7 mouse cellular contexts compared by ENCODE assay signal in the genomic region with DNA sequence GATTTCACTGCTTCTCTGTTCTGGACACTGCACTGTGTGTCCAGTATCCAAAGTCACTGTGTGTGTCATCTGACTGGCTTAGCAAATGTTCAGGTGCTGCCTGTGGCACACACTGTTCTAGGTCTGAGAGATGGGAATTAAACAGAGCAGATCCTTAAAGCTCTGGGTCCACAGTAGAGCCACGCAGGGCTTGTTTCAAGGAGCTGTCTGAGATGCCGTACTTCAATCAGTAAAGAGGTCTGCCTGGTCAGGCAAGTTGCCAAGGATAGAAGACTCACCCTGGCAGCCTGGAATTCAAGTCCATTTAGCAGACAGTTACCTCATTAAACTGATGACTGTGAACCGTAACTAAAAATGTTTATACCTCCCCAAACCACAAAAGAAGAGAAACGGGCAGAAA.
DNase-seq lines count a peak whose midpoint lies in the region; ATAC-seq and TF ChIP-seq lines count a peak whose summit lies in the region.

No protein-coding gene starts in this region.

- no peaks in the 10 kb centered on the region for H3K27me3 ChIP-seq in forebrain, postnatal 0 days (ENCODE audit: insufficient read depth, low read length)
- H3K27me3 ChIP-seq in liver, embryonic 11.5 days (replicated peaks; ENCODE audit: control insufficient read depth, insufficient read depth, low read length): no peaks in the 10 kb centered on the region

- H3K9me3 ChIP-seq in forebrain, postnatal 0 days (ENCODE audit: low read length): no peaks in the 10 kb centered on the region
- H3K9me3 ChIP-seq in liver, embryonic 11.5 days (ENCODE audit: control insufficient read depth, low read length): no peaks in the 10 kb centered on the region

- H3K4me2 ChIP-seq in forebrain, postnatal 0 days (ENCODE audit: low read depth): peak overlapping the region; percentile 19; the same call in 1 of the 2 replicates
- H3K4me2 ChIP-seq in liver, embryonic 11.5 days: no peak overlapping the region

- peaks cover 3% of the 10 kb centered on the region; the same call in 1 of the 2 replicates for H3K4me1 ChIP-seq in forebrain, postnatal 0 days (ENCODE audit: insufficient read depth)
- H3K4me1 ChIP-seq in liver, embryonic 11.5 days (replicated peaks; ENCODE audit: control insufficient read depth, insufficient read depth, low read length): no peaks in the 10 kb centered on the region

- DNase-seq in 3134 (ENCODE audit: extremely low read depth, insufficient read length, low spot score): peak; percentile 72
- DNase-seq in Muller cell, postnatal 12 days (ENCODE audit: inconsistent ontology term): peak; percentile 90
- no peak for DNase-seq in forebrain, postnatal 0 days
- DNase-seq in lung, postnatal 10 days: peak; percentile 29
- no peak for DNase-seq in ovary, adult 18-20 months (ENCODE audit: low spot score)
- no peak for DNase-seq in thymus, postnatal 4 days
- DNase-seq in liver, embryonic 11.5 days (ENCODE audit: low spot score): no peak

- no peak overlapping the region for H3K9ac ChIP-seq in forebrain, postnatal 0 days
- no peak overlapping the region for H3K9ac ChIP-seq in liver, embryonic 11.5 days (ENCODE audit: low read depth, low read length)

- no peak overlapping the region for H3K4me3 ChIP-seq in forebrain, postnatal 0 days (ENCODE audit: low read depth, low read length)
- no peak overlapping the region for H3K4me3 ChIP-seq in liver, embryonic 11.5 days (ENCODE audit: low read depth, low read length)

- WGBS in forebrain, postnatal 0 days: 15% methylated on average over 4 of the region's 4 CpGs
- 63% methylated on average over 4 of the region's 4 CpGs for WGBS in liver, embryonic 11.5 days

- no peak overlapping the region for H3K27ac ChIP-seq in forebrain, postnatal 0 days (ENCODE audit: low read depth, low read length)
- H3K27ac ChIP-seq in liver, embryonic 11.5 days (ENCODE audit: low read depth, low read length): no peak overlapping the region

- TF ChIP-seq CTCF in forebrain, postnatal 0 days (IDR thresholded peaks at IDR 0.05; ENCODE audit: low read depth): no peak

- ATAC-seq in forebrain, postnatal 0 days: 0 out of 2 replicates have a peak, but pooled peaks have one; percentile 8
- no peak for ATAC-seq in liver, embryonic 11.5 days (replicated peaks; ENCODE audit: low FRiP score)

- H3K36me3 ChIP-seq in forebrain, postnatal 0 days (ENCODE audit: insufficient read depth): no peaks in the 10 kb centered on the region
- H3K36me3 ChIP-seq in liver, embryonic 11.5 days (ENCODE audit: control insufficient read depth, insufficient read depth, low read length): no peaks in the 10 kb centered on the region

Comparison
In these comparisons a context has a peak if more than half of its experiments do, and no peak if none do; other contexts are left out.
1. DNase-seq: peak in 3134 (single experiment), Muller cell, postnatal 12 days (single experiment) and lung, postnatal 10 days (single experiment); none in forebrain, postnatal 0 days (single experiment), ovary, adult 18-20 months (single experiment), thymus, postnatal 4 days (single experiment) and liver, embryonic 11.5 days (single experiment).